Mouse (Mus musculus) neural tube, embryonic 15.5 days (tissue): Measurements from ENCODE around the gene Dact2. TPM values are rescaled to one million over a fixed set of nuclear protein-coding genes. Genes with fewer than 3 reads are reported as not detected.

Source experiments
- ATAC-seq: fragments of 200-750 bp; cut with Nextera tagmentation; 2 replicates; pipeline ENCODE4 v1.8.0; 2017; ENCODE audit warnings: mild to moderate bottlenecking, moderate TSS enrichment, moderate library complexity; ENCODE audit not compliant: low FRiP score
- H3K27ac ChIP-seq: fragments of 300-500 bp; sonication (generic); replicated peaks from 2 replicates; pipeline ENCODE4 v1.5.1; 2015; ENCODE audit warnings: mild to moderate bottlenecking, inconsistent platforms
- H3K27me3 ChIP-seq: fragments of 300-500 bp; sonication (generic); replicated peaks from 2 replicates; pipeline ENCODE4 v1.6.1; 2015; ENCODE audit warnings: inconsistent platforms
- H3K36me3 ChIP-seq: fragments of 300-500 bp; sonication (generic); 2 replicates; pipeline ENCODE4 v1.6.1; 2015; ENCODE audit warnings: inconsistent platforms
- H3K4me1 ChIP-seq: fragments of 300-500 bp; sonication (generic); 2 replicates; pipeline ENCODE4 v1.6.1; 2015; ENCODE audit warnings: inconsistent platforms
- H3K4me2 ChIP-seq: fragments of 300-500 bp; sonication (generic); 2 replicates; pipeline ENCODE4 v1.6.1; 2015; ENCODE audit warnings: inconsistent platforms, mild to moderate bottlenecking, moderate library complexity
- H3K4me3 ChIP-seq: fragments of 300-500 bp; sonication (generic); replicated peaks from 2 replicates; pipeline ENCODE4 v1.5.1; 2015; ENCODE audit warnings: mild to moderate bottlenecking, inconsistent platforms
- H3K9ac ChIP-seq: fragments of 300-500 bp; sonication (generic); replicated peaks from 2 replicates; pipeline ENCODE4 v1.6.1; 2015; ENCODE audit warnings: mild to moderate bottlenecking, inconsistent platforms
- H3K9me3 ChIP-seq: fragments of 300-500 bp; sonication (generic); replicated peaks from 2 replicates; pipeline ENCODE4 v1.6.1; 2016; ENCODE audit warnings: inconsistent platforms
- WGBS: fragments of 180-500 bp; shearing (Covaris S2); methylation state at CpG from one replicate; pipeline ENCODE4 v1.1.7; 2015; ENCODE audit warnings: mixed read lengths; 5-methylcytosine and 5-hydroxymethylcytosine counted together
- polyA plus RNA-seq: library from polyadenylated mRNA; unstranded; fragments of >200 nt; fragmentation: Nextera tagmentation; extraction: Ambion mirVana; gene quantifications from 2 replicates; pipeline ENCODE4 v1.2.1, GENCODE M21; 2015

Gene Dact2
- polyA plus RNA-seq, 1 experiment from 2014 or later = 3.7 TPM

- Histone ChIP-seq H3K4me2 (no peak overlapping the region), H3K27me3 (0 out of 2 replicates have a peak, but pooled peaks cover under 1% of the 10 kb centered on the region), H3K4me1 (peaks cover 10% of the 10 kb centered on the region), H3K36me3 (no peaks in the 10 kb centered on the region), H3K4me3 (no peak overlapping the region), H3K9ac (no peak overlapping the region), H3K9me3 (no peaks in the 10 kb centered on the region), H3K27ac (no peak overlapping the region)
- peak; percentile 60; the same call in 1 of the 2 replicates for ATAC-seq
- 57% methylated on average over 3 of the region's 3 CpGs for WGBS
These were observed 28.5 kb upstream of the Dact2 start for GRCm38 (mm10) chr17:14232629-14233028.

DNA sequence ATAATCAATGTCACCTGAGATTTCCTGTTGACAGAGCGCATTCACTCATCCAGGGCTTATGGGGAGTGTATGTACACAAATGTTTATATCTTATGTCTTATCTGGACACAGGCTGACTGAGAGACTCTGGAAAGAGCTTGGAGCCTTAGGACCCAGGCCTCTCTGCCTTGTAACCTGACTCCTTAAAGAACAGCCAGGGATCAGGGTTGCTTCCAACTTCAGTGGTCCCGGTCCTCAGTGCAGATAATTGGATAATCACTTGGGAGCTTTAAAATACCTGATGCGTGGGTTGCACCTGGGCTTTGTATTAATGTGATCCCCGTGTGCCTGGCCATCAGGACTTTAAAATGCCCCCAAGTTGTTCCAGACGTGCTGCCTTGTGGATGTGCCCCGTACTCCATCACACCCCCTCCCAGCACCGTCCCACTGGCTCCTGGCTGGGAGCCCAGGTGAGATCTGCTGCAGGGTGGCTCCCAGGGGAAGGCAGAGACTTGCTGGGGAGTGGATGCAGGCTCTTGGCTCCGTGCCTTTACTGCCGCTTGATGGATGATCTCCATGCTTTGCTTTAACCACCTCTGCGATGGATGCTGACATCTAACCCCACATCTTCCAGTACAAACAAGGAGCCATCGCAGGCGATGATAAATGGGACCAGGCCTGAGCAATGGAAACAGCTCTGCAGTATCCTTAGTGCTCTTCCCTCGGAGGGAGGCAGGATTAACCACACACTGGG, 26.8 kb upstream of the Dact2 start:
- Histone ChIP-seq H3K4me1 (peaks cover 10% of the 10 kb centered on the region), H3K27me3 (0 out of 2 replicates have a peak, but pooled peaks cover 2% of the 10 kb centered on the region), H3K9ac (no peak overlapping the region), H3K27ac (no peak overlapping the region), H3K9me3 (no peaks in the 10 kb centered on the region), H3K4me2 (no peak overlapping the region), H3K4me3 (no peak overlapping the region), H3K36me3 (no peaks in the 10 kb centered on the region)
- WGBS = 19% methylated on average over 13 of the region's 13 CpGs
- no peak for ATAC-seq

GRCm38 (mm10) chr17:14228381-14228780, 24.3 kb upstream of the Dact2 start:
- Histone ChIP-seq H3K9me3 (no peaks in the 10 kb centered on the region), H3K27ac (no peak overlapping the region), H3K9ac (no peak overlapping the region), H3K4me3 (no peak overlapping the region), H3K36me3 (no peaks in the 10 kb centered on the region), H3K4me1 (peaks cover 10% of the 10 kb centered on the region), H3K4me2 (no peak overlapping the region), H3K27me3 (0 out of 2 replicates have a peak, but pooled peaks cover 2% of the 10 kb centered on the region)
- 88% methylated on average over 4 of the region's 4 CpGs for WGBS
- ATAC-seq = no peak

GRCm38 (mm10) chr17:14227601-14228000, 23.5 kb upstream of the Dact2 start:
- no peak for ATAC-seq
- H3K4me3 ChIP-seq = no peak overlapping the region
- 0 out of 2 replicates have a peak, but pooled peaks cover 2% of the 10 kb centered on the region for H3K27me3 ChIP-seq
- no peak overlapping the region for H3K4me2 ChIP-seq
- no peak overlapping the region for H3K27ac ChIP-seq
- H3K4me1 ChIP-seq = peaks cover 10% of the 10 kb centered on the region
- WGBS = 42% methylated on average over 6 of the region's 6 CpGs
- no peak overlapping the region for H3K9ac ChIP-seq
- no peaks in the 10 kb centered on the region for H3K36me3 ChIP-seq
- no peaks in the 10 kb centered on the region for H3K9me3 ChIP-seq

DNA sequence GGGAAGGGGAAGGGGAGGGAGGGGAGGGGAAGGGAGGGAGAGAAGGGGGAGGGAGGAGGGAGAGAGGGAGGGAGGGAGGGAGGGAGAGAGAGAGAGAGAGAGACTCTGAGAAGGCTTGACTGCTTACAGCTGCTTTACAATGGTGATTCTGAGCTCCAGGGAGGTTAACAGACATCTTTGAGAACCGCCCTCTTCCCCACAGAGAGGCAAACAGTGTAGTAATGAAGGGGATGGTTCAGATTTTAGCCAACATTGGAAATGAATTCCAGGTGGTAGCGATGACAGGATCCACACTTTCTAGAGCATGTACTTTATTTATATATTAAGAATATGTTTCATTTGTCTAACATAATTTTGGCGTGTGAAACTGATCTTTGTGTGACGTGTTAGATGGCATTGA, 22.7 kb upstream of the Dact2 start:
- Histone ChIP-seq H3K9ac (no peak overlapping the region), H3K9me3 (no peaks in the 10 kb centered on the region), H3K4me2 (no peak overlapping the region), H3K4me1 (peaks cover 10% of the 10 kb centered on the region), H3K4me3 (no peak overlapping the region), H3K27ac (no peak overlapping the region), H3K36me3 (no peaks in the 10 kb centered on the region), H3K27me3 (0 out of 2 replicates have a peak, but pooled peaks cover 2% of the 10 kb centered on the region)
- WGBS = 41% methylated on average over 4 of the region's 4 CpGs
- ATAC-seq = no peak

DNA sequence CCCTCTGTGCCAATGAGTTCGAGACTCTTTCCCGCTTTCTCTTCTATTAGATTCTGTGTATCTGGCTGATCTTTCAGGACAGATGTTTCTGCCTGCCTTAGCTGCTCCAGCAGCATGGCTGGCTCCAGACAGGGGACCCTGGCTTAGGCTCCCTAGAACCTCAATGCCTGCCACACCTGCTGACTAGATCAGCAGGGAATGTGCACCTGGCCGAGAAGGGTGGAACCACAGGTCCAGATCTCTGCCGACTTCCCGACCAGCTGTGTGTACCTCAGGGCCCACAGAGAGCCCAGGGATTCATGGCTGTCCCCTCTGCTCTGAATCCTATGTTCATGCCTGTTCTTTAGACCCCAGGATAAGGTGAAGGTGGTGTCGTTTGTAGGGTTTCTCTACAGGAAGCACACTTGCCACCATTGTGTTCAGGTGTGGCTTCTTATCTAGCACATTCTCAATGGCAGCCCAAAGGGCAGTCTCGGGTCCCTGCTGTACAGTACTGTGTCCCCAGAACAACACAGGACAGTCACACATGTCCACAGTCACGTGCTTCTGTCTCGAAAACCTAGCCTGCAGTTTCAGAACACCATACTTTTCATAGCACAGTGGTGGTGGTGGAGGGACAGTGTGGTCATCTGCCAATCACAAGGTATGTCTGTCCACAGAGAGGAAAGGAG, 22.0 kb upstream of the Dact2 start:
- 78% methylated on average over 9 of the region's 9 CpGs for WGBS
- ATAC-seq = no peak
- H3K9ac ChIP-seq = no peak overlapping the region

GRCm38 (mm10) chr17:14221893-14222615, 17.9 kb upstream of the Dact2 start:
- Histone ChIP-seq H3K4me2 (no peak overlapping the region), H3K36me3 (no peaks in the 10 kb centered on the region), H3K4me1 (no peaks in the 10 kb centered on the region), H3K27ac (no peak overlapping the region), H3K9ac (no peak overlapping the region), H3K27me3 (no peaks in the 10 kb centered on the region), H3K4me3 (no peak overlapping the region), H3K9me3 (no peaks in the 10 kb centered on the region)
- WGBS = 41% methylated on average over 10 of the region's 11 CpGs
- ATAC-seq = no peak

More for the DNA sequence above, 22.0 kb upstream of the Dact2 start:
- no peaks in the 10 kb centered on the region for H3K9me3 ChIP-seq
- no peaks in the 10 kb centered on the region for H3K36me3 ChIP-seq
- 0 out of 2 replicates have a peak, but pooled peaks cover 2% of the 10 kb centered on the region for H3K27me3 ChIP-seq
- H3K27ac ChIP-seq = no peak overlapping the region
- H3K4me1 ChIP-seq = peaks cover 5% of the 10 kb centered on the region
- no peak overlapping the region for H3K4me2 ChIP-seq
- no peak overlapping the region for H3K4me3 ChIP-seq

DNA sequence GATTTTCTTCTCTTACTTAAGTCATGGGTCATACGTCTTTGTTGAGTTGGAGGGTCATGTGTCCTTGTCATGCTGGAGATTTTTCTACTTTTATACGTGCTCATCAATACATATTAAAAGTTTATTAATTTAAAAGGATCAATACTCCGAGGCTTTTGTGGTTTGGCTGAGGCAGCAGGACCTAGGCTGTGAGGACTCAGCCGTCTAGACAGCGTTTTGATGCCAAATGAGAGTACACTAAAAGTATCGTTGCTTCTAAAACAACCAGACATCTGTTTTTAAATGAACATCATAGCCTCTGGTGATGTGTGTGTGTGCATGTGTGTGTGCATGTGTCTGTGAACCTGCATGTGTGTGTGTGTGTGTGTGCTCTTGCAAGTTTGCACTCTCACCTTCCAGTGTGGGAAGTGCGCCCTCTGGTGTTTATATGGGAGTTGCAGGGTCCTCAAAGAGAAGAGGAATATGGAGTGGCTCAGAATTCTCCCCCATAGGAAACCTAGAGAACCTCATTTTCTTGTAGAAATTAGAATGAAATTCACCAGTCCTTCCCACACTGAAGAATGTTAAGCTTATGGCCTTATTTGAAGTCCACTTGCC, 16.6 kb upstream of the Dact2 start:
- H3K27ac ChIP-seq = no peak overlapping the region
- no peak overlapping the region for H3K4me3 ChIP-seq
- no peaks in the 10 kb centered on the region for H3K9me3 ChIP-seq
- no peaks in the 10 kb centered on the region for H3K4me1 ChIP-seq
- ATAC-seq = peak; percentile 31; the same call in 1 of the 2 replicates
- no peak overlapping the region for H3K4me2 ChIP-seq
- H3K36me3 ChIP-seq = no peaks in the 10 kb centered on the region
- no peak overlapping the region for H3K9ac ChIP-seq
- WGBS = 67% methylated on average over 7 of the region's 7 CpGs
- H3K27me3 ChIP-seq = no peaks in the 10 kb centered on the region

DNA sequence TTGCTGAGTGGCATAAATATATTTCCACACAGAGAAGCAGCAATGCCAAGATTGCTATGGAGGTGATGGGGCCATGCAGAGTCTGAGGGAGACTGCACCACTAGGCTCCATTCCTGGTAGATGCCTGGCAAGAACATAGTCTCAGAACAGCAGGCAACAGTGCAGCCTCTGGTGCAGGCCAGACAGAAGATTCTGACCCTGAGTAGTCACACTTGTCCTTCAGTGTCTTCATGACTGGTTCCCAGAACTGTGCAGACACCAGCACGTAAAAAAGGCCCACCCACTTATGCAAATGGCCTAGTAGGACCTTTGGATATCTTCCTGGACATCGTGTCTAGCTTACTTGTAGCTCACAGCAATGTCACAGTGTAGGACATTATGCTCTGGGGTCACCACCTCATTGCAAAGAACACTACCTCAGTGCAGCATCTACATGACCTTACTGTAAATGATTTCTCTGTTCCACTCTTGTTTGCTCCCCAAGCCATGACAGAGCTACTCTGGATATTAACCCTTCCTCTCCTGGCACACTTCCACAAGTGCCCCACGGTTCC, 9.9 kb upstream of the Dact2 start:
- no peak overlapping the region for H3K27ac ChIP-seq
- 67% methylated on average over 3 of the region's 3 CpGs for WGBS
- ATAC-seq = no peak
- H3K9ac ChIP-seq = no peak overlapping the region
- H3K4me3 ChIP-seq = no peak overlapping the region
- no peaks in the 10 kb centered on the region for H3K36me3 ChIP-seq
- no peaks in the 10 kb centered on the region for H3K27me3 ChIP-seq
- no peaks in the 10 kb centered on the region for H3K9me3 ChIP-seq
- no peaks in the 10 kb centered on the region for H3K4me1 ChIP-seq
- H3K4me2 ChIP-seq = no peak overlapping the region

GRCm38 (mm10) chr17:14212796-14213195, 8.7 kb upstream of the Dact2 start:
- H3K9ac ChIP-seq = no peak overlapping the region
- H3K36me3 ChIP-seq = no peaks in the 10 kb centered on the region
- no peaks in the 10 kb centered on the region for H3K27me3 ChIP-seq
- no peak overlapping the region for H3K27ac ChIP-seq
- peaks cover 4% of the 10 kb centered on the region; the same call in 1 of the 2 replicates for H3K4me1 ChIP-seq
- ATAC-seq = no peak
- H3K4me3 ChIP-seq = no peak overlapping the region
- no peaks in the 10 kb centered on the region for H3K9me3 ChIP-seq
- 67% methylated on average over 7 of the region's 7 CpGs for WGBS
- no peak overlapping the region for H3K4me2 ChIP-seq

GRCm38 (mm10) chr17:14207093-14207561, 3.0 kb upstream of the Dact2 start:
- peaks cover 36% of the 10 kb centered on the region for H3K4me1 ChIP-seq
- no peak for ATAC-seq
- no peaks in the 10 kb centered on the region for H3K36me3 ChIP-seq
- H3K27ac ChIP-seq = no peak overlapping the region
- H3K27me3 ChIP-seq = peaks cover 35% of the 10 kb centered on the region
- H3K4me2 ChIP-seq = no peak overlapping the region
- WGBS = 25% methylated on average over 5 of the region's 5 CpGs
- H3K9ac ChIP-seq = no peak overlapping the region
- no peaks in the 10 kb centered on the region for H3K9me3 ChIP-seq
- H3K4me3 ChIP-seq = no peak overlapping the region
